Mouse (Mus musculus) liver, postnatal 0 days (tissue): ENCODE results near the gene Phf21a.

ENCODE experiments used
- CTCF ChIP-seq: sonication (generic); IDR thresholded peaks from 2 replicates; pipeline ENCODE4 v1.5.1; 2016; ENCODE audit warnings: antibody characterized with exemption, low read depth
- EP300 ChIP-seq: IDR thresholded peaks from 2 replicates; pipeline ENCODE4 v1.6.1; 2016; ENCODE audit warnings: antibody characterized with exemption, low read depth, mild to moderate bottlenecking

DNA sequence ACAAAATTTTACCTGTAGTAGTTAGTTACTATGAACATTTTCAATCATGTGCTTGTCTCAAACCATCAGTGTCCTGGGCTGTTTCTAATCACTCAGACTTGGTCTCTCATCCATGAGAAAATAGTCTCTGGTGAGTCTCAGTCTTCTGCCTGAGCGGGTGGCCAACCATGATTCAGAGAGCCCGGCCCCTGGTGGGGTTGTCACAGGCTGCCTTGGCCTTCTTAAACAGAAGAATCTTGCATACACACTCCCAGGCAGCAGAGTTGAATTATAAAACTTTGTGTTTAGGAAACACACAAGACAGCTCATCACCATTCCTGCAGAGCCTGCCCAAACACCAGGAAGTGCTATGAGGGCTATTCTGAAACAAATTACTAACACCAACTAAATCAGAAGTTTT lies 239.0 kb downstream of the Phf21a start:
- no peak for TF ChIP-seq CTCF
- no peak for TF ChIP-seq EP300
